Mouse (Mus musculus) brown adipose tissue, adult 24 weeks (tissue): ENCODE results near the gene Pink1. TPM values are rescaled to one million over a fixed set of nuclear protein-coding genes. Genes with fewer than 3 reads are reported as not detected.
A peak's percentile ranks its signal among the peaks of the same experiment; 100 is the strongest.

Experiments
- H3K27ac ChIP-seq: fragments of 200-500 bp; replicated peaks from 2 replicates; pipeline ENCODE4 v1.5.1; 2012; ENCODE audit warnings: low read depth, mild to moderate bottlenecking, low read length
- H3K4me1 ChIP-seq: fragments of 200-500 bp; 2 replicates; pipeline ENCODE4 v1.6.1; 2012; ENCODE audit warnings: low read length, mixed read lengths; ENCODE audit not compliant: control insufficient read depth, insufficient read depth, insufficient read length
- H3K4me3 ChIP-seq: fragments of 200-500 bp; 2 replicates; pipeline ENCODE4 v1.5.1; 2012; ENCODE audit warnings: low read depth, mild to moderate bottlenecking, low read length, moderate library complexity; ENCODE audit not compliant: insufficient read depth
- polyA plus RNA-seq: library from polyadenylated mRNA; stranded (reverse); fragments of >200 nt; gene quantifications from 2 replicates; pipeline ENCODE4 v1.2.4, GENCODE M21; 2012; ENCODE audit not compliant: missing spikeins, insufficient read depth, insufficient read length

The Pink1 gene
- polyA plus RNA-seq, 1 experiment = 208 TPM

DNA sequence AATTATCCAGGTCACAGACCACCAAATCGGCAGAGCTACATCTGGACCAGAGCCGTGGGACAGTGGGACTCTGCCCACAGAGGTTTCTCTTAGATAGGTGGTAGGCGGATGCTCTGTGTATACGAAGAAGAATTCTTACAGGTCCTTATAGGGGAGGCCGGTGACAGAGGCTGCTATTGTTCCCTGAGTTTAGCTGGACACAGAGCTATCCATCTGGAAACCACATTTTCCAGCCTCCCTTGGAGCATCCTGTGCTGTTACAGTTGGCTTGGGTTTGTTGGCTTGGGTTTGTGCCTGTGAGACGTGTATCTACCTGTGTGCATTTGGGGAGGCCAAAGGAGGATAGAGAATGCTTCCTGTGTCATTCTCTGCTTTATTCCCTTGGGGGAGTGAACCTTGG, 26.6 kb upstream of the Pink1 start:
- no peak overlapping the region for H3K4me3 ChIP-seq
- H3K4me1 ChIP-seq = no peaks in the 10 kb centered on the region
- H3K27ac ChIP-seq = no peak overlapping the region

DNA sequence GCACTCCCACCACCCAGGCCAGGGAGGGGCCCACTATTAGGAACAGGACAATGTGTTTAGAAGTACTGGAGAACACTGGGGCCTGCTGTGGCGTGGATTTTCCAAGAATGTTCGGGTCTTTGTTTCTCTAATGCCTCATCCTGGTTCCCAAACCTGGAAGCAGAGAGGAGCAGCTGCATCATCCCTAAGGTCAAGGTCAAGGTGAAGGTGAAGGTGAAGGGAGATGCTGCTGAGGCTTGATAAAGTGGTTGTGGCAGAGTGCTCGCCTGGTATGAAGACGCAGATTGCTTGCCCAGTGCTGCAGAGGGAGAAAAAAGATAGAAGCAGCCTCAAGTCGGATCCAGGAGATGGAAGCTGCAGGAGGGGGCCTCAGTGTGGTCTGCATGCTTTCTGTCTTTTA, 25.7 kb upstream of the Pink1 start:
- Histone ChIP-seq H3K4me1 (no peaks in the 10 kb centered on the region), H3K4me3 (no peak overlapping the region), H3K27ac (no peak overlapping the region)

DNA sequence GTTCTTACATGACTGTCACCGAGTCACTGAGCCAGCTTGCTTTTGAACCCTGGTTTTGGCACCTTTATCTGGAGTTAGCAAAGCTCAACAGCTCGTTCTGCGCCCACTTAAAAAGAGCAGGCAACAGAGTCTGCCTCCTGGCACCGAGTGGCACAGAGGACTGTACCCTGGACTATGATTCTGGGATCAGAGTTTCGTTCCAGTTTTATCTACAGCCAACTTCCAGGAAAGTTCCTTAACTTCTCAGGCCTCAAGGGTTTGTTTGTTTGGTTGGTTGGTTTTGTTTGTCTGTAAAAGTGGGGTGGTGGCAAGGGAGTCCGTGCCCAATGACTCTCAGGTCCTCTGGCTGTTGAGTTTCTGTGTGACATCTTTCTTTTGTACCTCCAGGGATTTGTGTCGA, 22.6 kb upstream of the Pink1 start:
- H3K4me3 ChIP-seq = no peak overlapping the region
- H3K27ac ChIP-seq = no peak overlapping the region
- peaks cover 5% of the 10 kb centered on the region; the same call in 1 of the 2 replicates for H3K4me1 ChIP-seq

DNA sequence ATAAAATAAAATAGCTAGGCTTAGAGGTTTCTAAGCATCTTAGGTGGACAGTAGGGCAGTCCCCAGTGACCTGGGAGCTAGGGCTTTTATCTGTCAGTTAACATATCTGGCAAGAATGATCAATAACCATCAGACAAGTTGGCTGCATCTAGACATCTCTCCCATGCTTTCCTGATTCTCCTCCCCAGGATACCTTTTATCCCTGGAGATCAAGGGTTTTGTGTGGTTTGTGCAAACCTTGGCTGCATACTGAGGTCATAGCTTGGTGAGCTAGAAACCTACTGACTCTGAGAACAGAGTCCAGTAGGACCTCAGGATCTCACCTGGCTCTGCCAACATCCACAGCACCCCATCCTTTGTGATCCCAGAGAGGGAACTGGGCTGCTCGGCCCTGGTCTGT, 21.2 kb upstream of the Pink1 start:
- H3K4me1 ChIP-seq = peaks cover 12% of the 10 kb centered on the region; the same call in 1 of the 2 replicates
- no peak overlapping the region for H3K27ac ChIP-seq
- H3K4me3 ChIP-seq = no peak overlapping the region

DNA sequence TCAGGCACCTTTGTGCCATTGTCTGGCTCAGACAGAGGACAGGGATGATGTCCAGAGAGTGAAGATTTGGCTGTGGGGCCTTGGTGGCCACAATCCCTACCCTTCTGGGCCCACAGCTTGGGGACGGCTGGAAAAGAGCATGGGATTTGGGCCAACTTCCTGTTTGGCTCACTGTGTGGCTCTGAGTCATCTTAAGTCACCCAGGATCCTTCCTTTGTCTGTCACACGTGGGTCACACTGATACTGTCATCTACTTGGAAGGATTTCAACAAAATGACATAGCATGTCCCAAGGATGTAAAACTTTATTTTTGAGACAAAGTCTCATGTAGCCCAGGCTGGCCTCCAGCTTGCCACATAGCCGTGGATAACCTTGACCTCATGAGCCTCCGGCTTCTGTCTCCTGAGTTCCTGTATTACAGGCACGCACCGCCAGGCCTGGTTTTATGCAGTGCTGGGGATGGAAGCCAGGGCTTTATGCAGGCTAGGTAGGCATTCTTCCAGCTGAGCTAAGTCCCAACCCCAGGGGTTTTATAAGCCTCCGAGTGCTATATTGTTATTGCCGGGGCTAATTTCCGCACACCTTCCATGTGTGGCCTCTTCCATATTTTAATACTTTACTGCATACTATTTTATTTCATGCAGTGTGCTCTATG, 18.9 kb upstream of the Pink1 start:
- no peak overlapping the region for H3K4me3 ChIP-seq
- H3K4me1 ChIP-seq = peaks cover 12% of the 10 kb centered on the region; the same call in 1 of the 2 replicates
- peak overlapping the region; percentile 81 for H3K27ac ChIP-seq

DNA sequence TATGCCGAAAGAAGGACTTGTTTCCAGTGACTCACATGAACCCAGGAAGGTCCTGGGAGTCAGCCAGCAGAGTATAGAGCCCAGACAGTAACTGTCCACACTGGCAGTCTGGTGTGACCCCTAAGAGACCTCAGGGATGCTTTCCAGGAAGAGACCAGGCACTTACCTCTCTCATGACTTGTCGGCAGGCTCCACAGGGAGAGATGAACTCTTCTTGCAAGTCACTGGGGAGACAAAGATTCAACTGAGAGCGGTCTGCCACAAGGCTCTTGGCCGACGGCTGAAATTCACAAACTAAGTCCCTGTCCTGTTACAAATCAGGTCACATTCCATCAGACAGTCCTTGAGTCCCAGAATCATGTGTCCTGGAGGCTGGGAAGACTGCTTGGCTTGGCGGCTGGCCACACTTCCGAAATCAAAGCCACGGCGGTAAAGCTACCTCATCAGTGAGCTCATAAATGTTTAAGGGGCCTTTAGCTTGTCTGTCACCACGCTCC, 17.3 kb upstream of the Pink1 start:
- no peak overlapping the region for H3K27ac ChIP-seq
- H3K4me1 ChIP-seq = peaks cover 12% of the 10 kb centered on the region; the same call in 1 of the 2 replicates
- no peak overlapping the region for H3K4me3 ChIP-seq

DNA sequence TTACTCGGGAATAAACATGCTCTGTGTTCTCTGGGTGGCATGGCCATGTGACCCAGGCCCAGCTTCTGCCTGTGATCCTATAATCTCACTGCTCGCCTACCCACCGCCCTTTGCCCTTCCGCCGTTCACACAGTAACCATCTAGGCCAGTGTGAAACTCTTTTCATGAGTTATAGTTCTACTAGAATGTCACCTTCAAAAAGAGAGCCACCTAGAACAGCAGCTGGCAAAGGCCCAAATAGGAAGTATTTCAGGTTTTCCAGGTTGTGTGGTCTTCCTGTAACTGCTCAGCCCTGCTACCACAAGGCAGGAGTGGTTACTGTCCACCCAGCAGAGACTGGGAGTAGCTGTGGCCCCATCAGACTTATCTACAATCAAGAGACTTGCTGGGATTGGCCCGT, 16.7 kb upstream of the Pink1 start:
- no peak overlapping the region for H3K4me3 ChIP-seq
- H3K4me1 ChIP-seq = peaks cover 12% of the 10 kb centered on the region; the same call in 1 of the 2 replicates
- H3K27ac ChIP-seq = no peak overlapping the region

DNA sequence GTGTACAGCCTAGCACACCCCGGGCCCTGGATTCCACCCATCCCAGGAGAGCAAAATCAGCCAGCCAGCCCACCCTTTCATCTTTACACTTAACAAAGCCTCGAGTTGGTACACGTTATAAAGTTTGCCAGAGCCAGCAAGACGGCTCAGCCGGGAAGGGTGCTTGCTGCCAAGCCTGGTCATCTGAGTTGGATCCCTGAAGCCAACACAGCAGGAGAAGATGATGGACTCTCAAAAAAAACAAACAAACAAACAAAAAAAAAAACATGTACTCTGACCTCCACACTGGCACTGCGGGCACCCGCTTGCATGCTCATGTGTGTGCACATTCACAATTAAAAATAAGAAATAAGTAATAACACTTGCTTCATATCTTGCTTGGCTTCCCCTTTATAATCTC, 15.9 kb upstream of the Pink1 start:
- no peak overlapping the region for H3K4me3 ChIP-seq
- peaks cover 12% of the 10 kb centered on the region; the same call in 1 of the 2 replicates for H3K4me1 ChIP-seq
- no peak overlapping the region for H3K27ac ChIP-seq

DNA sequence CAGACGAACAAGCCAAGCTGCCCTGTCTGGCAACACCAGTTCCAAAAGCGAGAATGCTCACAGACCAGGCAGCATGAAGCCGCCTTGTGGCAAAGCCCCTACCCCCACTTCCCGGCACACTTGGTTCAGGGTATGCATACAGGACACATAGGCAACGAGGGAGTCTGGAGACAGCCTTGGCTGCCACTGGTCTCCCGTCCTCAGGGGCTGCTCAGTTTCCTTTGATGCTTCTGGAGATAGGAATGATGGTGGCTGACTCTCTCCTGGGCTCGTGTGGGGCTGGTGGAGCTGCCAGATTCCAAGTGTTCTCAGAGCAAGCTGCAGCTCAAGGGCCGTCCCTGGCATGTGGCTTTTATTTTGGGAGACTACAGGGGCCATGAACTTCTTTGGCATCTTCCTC, 15.3 kb upstream of the Pink1 start:
- Histone ChIP-seq H3K4me3 (no peak overlapping the region), H3K4me1 (peaks cover 12% of the 10 kb centered on the region; the same call in 1 of the 2 replicates), H3K27ac (no peak overlapping the region)

DNA sequence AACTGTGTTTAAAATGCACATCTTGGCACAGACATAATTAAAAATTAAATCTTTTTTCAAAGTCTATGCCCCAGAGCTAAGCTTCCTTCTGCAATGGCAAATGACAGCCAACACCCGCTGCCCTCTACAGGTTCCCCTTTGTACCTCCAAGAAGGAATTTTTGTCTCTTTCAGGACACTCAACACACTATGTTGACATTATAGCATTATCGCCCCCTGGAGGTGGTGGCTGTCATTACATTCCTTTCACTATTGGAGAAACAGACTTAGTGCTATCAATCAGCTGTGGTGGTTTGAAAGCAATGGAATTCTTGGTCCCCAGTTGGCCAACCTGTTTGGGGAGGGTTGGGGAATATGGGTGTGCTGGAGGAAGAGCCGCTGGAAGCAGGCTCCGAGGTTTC, 13.9 kb upstream of the Pink1 start:
- Histone ChIP-seq H3K4me1 (peaks cover 10% of the 10 kb centered on the region; the same call in 1 of the 2 replicates), H3K27ac (no peak overlapping the region), H3K4me3 (no peak overlapping the region)

DNA sequence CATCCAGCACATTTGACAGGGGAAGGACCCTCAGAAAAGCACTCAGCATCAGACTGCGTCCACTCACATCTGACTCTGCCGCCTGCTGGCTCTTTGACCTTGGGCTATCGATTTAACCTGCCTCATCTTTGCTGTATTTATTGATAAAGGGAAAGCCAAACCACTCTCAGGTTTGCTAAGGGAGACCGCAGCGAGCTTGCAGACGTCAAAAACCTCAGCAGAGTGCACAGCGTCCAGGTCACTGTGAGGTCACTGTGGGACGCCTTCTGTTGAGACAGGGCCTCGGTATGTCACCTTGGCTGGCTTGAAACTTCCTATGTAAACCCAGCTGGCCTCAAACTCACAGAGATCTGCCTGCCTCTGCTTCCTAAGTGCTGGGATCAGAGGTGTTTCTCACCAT, 11.2 kb upstream of the Pink1 start:
- no peaks in the 10 kb centered on the region for H3K4me1 ChIP-seq
- no peak overlapping the region for H3K4me3 ChIP-seq
- no peak overlapping the region for H3K27ac ChIP-seq

DNA sequence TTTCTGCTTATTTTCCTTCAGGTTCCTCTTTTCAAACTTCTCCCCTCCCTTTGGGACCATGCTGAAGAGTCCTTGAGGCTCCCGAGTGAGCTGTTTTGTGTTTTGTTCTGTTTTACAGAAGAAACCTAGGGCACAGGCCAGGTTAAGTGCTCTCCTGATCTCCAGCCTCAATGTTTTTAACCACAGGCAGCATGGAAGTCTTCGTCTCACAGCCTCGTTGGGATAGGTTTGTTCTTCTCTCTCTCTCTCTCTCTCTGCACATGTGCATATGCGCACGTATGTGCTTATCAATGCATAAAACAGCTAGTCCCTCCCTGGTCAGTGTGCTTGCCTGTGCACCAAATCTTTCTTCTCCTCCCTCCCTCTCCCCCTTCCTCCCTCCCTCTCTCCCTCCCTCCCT, 10.8 kb upstream of the Pink1 start:
- Histone ChIP-seq H3K27ac (no peak overlapping the region), H3K4me1 (no peaks in the 10 kb centered on the region), H3K4me3 (no peak overlapping the region)

DNA sequence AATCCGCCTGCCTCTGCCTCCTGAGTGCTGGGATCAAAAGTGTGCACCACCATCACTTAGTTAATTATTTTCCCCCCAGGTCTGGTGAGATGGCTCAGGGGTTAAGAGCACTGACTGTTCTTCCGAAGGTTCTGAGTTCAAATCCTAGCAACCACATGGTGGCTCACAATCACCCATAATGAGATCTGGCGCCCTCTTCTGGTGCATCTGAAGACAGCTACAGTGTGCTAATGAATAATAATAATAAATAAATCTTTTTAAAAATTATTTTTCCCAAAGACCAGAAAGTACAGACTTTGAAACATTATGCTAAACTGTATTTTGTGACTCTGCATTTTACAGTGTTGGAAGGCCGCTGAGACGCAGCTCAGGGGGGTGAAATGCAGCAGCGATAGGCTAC, 9.5 kb upstream of the Pink1 start:
- H3K4me3 ChIP-seq = no peak overlapping the region
- H3K4me1 ChIP-seq = no peaks in the 10 kb centered on the region
- H3K27ac ChIP-seq = no peak overlapping the region

DNA sequence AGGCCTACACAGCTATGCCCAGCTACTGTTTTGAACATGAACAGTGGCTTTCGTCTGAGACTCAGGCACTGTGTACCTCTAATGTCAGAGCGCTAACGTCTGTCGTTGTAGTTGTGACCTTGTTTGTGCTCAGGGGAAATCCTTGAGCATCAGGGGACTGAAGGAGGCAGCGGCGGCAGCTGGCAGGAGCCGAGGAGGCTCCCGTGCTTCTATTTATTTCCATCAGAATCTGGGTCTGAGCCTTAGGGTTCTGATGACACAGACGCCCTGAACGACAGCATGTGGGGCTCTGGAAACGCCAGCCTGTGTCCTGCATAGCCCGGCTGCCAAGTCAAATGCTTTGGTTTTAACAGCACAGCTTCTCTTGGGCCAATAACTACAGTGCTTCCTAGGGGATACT, 8.9 kb upstream of the Pink1 start:
- Histone ChIP-seq H3K4me3 (no peak overlapping the region), H3K4me1 (no peaks in the 10 kb centered on the region), H3K27ac (no peak overlapping the region)

DNA sequence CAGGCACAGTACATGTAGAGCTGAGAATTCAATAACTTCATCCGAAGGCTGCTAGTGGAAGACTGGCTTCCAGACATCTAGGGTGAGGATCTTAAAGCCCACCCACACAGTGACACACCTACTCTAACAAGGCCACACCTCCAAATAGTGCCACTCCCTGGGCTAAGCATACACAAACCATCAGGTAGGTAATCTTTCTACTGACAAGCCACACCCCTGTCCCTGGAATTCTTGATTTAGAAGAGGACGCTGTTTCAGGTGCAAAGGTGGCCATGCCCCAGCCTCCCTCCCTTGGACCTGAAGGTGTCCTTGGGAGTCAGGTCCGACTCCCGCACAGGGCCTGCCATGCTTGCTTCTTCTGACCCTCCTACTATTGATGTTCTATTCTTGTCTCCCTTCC, 7.0 kb upstream of the Pink1 start:
- H3K27ac ChIP-seq = no peak overlapping the region
- H3K4me1 ChIP-seq = no peaks in the 10 kb centered on the region
- no peak overlapping the region for H3K4me3 ChIP-seq

DNA sequence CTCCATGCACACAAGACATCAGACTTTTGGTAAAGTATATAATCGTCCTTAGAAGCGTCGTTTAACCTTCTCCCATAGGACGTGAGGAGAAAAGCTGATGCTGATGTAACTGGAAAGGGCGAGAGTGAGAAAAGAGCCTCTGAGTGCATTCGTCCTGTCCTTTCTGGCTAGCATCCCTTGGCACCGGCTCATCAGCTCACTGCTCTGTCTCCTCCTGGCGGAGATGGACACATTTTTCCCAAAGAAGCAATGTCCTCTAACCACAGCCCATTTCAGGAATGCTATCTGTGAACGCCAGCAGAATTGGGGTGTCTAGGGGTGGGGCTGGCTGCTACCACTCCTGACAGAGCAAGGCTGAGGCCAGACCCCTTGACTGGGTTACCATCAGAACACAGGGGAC, 5.5 kb upstream of the Pink1 start:
- no peak overlapping the region for H3K27ac ChIP-seq
- H3K4me1 ChIP-seq = no peaks in the 10 kb centered on the region
- H3K4me3 ChIP-seq = no peak overlapping the region
